Mouse (Mus musculus) thymus, adult 2 months (tissue): Measurements from ENCODE around the gene Gemin2.

Experiments
- CTCF ChIP-seq: fragments of 200-500 bp; IDR thresholded peaks from 2 replicates; pipeline ENCODE4 v1.5.1; 2012; ENCODE audit warnings: mild to moderate bottlenecking, control low read depth, low read length, moderate library complexity, borderline replicate concordance; ENCODE audit not compliant: control insufficient read depth, poor library complexity, insufficient read depth; ENCODE audit errors: extremely low read depth
- POLR2A ChIP-seq: fragments of 200-500 bp; IDR thresholded peaks from 2 replicates; pipeline ENCODE4 v1.6.1; 2012; ENCODE audit warnings: mild to moderate bottlenecking, low read length, control low read depth, moderate library complexity; ENCODE audit not compliant: control insufficient read depth, poor library complexity, insufficient read depth; ENCODE audit errors: extremely low read depth

GRCm38 (mm10) chr12:58976966-58977365 lies 36.2 kb upstream of the Gemin2 start:
- TF ChIP-seq POLR2A (no peak), CTCF (no peak)
